In genomic region chr4:132638461-132639190, GRCm38 (mm10) we compare ENCODE assay signal across 8 mouse cellular contexts. TPM values are rescaled to one million over a fixed set of nuclear protein-coding genes. Genes with fewer than 3 reads are reported as not detected.
DNase-seq lines count a peak whose midpoint lies in the region; ATAC-seq and TF ChIP-seq lines count a peak whose summit lies in the region.

Gene Eya3 (plus strand): TSS chr4:132638987.

- H3K27me3 ChIP-seq in E14TG2a.4 (ENCODE audit: insufficient read depth, low read length), result no peaks in the 10 kb centered on the region
- no peaks in the 10 kb centered on the region for H3K27me3 ChIP-seq in forebrain, embryonic 12.5 days
- no peaks in the 10 kb centered on the region for H3K27me3 ChIP-seq in heart, postnatal 0 days (ENCODE audit: control insufficient read depth, insufficient read depth, low read length)
- no peaks in the 10 kb centered on the region for H3K27me3 ChIP-seq in liver, embryonic 16.5 days (ENCODE audit: control insufficient read depth, insufficient read depth, low read depth, low read length)
- H3K27me3 ChIP-seq in neural tube, embryonic 13.5 days, result no peaks in the 10 kb centered on the region
- no peaks in the 10 kb centered on the region for H3K27me3 ChIP-seq in testis, adult 2 months (ENCODE audit: control insufficient read depth, insufficient read depth, low read length)

- TF ChIP-seq POLR2A in testis, adult 2 months (IDR thresholded peaks at IDR 0.05; ENCODE audit: control insufficient read depth, low read depth, low read length), result peak; percentile 96

- H3K36me3 ChIP-seq in E14TG2a.4 (ENCODE audit: insufficient read depth, low read length), result peaks cover 26% of the 10 kb centered on the region
- peaks cover 13% of the 10 kb centered on the region for H3K36me3 ChIP-seq in forebrain, embryonic 12.5 days (replicated peaks)
- H3K36me3 ChIP-seq in heart, postnatal 0 days (replicated peaks; ENCODE audit: control insufficient read depth, insufficient read depth, low read length), result peaks cover 14% of the 10 kb centered on the region
- no peaks in the 10 kb centered on the region for H3K36me3 ChIP-seq in liver, embryonic 16.5 days (ENCODE audit: control insufficient read depth, insufficient read depth)
- H3K36me3 ChIP-seq in neural tube, embryonic 13.5 days, result peaks cover 11% of the 10 kb centered on the region
- H3K36me3 ChIP-seq in testis, adult 2 months (ENCODE audit: control insufficient read depth, insufficient read depth, low read length), result no peaks in the 10 kb centered on the region

- under 1% methylated on average over 41 of the region's 41 CpGs for WGBS in forebrain, embryonic 12.5 days
- WGBS in heart, postnatal 0 days, result under 1% methylated on average over 41 of the region's 41 CpGs
- under 1% methylated on average over 41 of the region's 41 CpGs for WGBS in liver, embryonic 16.5 days (ENCODE audit: insufficient replicate concordance)
- under 1% methylated on average over 41 of the region's 41 CpGs for WGBS in neural tube, embryonic 13.5 days

- H3K4me2 ChIP-seq in forebrain, embryonic 12.5 days, result peak within 1 kb of the TSS; percentile 92
- peak within 1 kb of the TSS; percentile 78 for H3K4me2 ChIP-seq in heart, postnatal 0 days (ENCODE audit: low read depth, low read length)
- H3K4me2 ChIP-seq in liver, embryonic 16.5 days (ENCODE audit: low read depth, low read length), result peak within 1 kb of the TSS; percentile 87
- H3K4me2 ChIP-seq in neural tube, embryonic 13.5 days, result peak within 1 kb of the TSS; percentile 80

- H3K4me1 ChIP-seq in E14TG2a.4 (replicated peaks; ENCODE audit: low read depth, low read length), result peaks cover 37% of the 10 kb centered on the region
- peaks cover 13% of the 10 kb centered on the region for H3K4me1 ChIP-seq in forebrain, embryonic 12.5 days
- no peaks in the 10 kb centered on the region for H3K4me1 ChIP-seq in heart, postnatal 0 days (ENCODE audit: control insufficient read depth, insufficient read depth)
- H3K4me1 ChIP-seq in liver, embryonic 16.5 days (ENCODE audit: control insufficient read depth, low read depth, low read length), result peaks cover 11% of the 10 kb centered on the region
- H3K4me1 ChIP-seq in neural tube, embryonic 13.5 days (replicated peaks), result peaks cover 22% of the 10 kb centered on the region
- H3K4me1 ChIP-seq in testis, adult 2 months (ENCODE audit: control insufficient read depth, insufficient read depth, low read length), result peaks cover 2% of the 10 kb centered on the region; the same call in 1 of the 2 replicates

- H3K9ac ChIP-seq in forebrain, embryonic 12.5 days, result peak within 1 kb of the TSS; percentile 95
- H3K9ac ChIP-seq in heart, postnatal 0 days (replicated peaks; ENCODE audit: low read depth, low read length), result peak within 1 kb of the TSS; percentile 79
- H3K9ac ChIP-seq in liver, embryonic 16.5 days (ENCODE audit: low read depth, low read length), result peak within 1 kb of the TSS; percentile 80
- H3K9ac ChIP-seq in neural tube, embryonic 13.5 days, result peak within 1 kb of the TSS; percentile 91

- H3K4me3 ChIP-seq in E14TG2a.4 (replicated peaks; ENCODE audit: low read length), result peak within 1 kb of the TSS; percentile 97
- H3K4me3 ChIP-seq in forebrain, embryonic 12.5 days (replicated peaks), result peak within 1 kb of the TSS; percentile 88
- peak within 1 kb of the TSS; percentile 88 for H3K4me3 ChIP-seq in heart, postnatal 0 days (ENCODE audit: low read depth, low read length)
- H3K4me3 ChIP-seq in liver, embryonic 16.5 days (ENCODE audit: low read depth, low read length), result peak within 1 kb of the TSS; percentile 74
- H3K4me3 ChIP-seq in neural tube, embryonic 13.5 days, result peak within 1 kb of the TSS; percentile 99
- peak within 1 kb of the TSS; percentile 98 for H3K4me3 ChIP-seq in testis, adult 2 months (ENCODE audit: control insufficient read depth, low read depth, low read length)

- TF ChIP-seq EP300 in heart, postnatal 0 days (IDR thresholded peaks at IDR 0.05; ENCODE audit: low read depth), result no peak

- no peaks in the 10 kb centered on the region for H3K9me3 ChIP-seq in E14TG2a.4 (ENCODE audit: low read length)
- no peaks in the 10 kb centered on the region for H3K9me3 ChIP-seq in forebrain, embryonic 12.5 days
- H3K9me3 ChIP-seq in heart, postnatal 0 days (replicated peaks; ENCODE audit: control insufficient read depth, low read length), result no peaks in the 10 kb centered on the region
- no peaks in the 10 kb centered on the region for H3K9me3 ChIP-seq in liver, embryonic 16.5 days (replicated peaks; ENCODE audit: control insufficient read depth, low read length)
- no peaks in the 10 kb centered on the region for H3K9me3 ChIP-seq in neural tube, embryonic 13.5 days

- TF ChIP-seq CTCF in E14TG2a.4 (conservative IDR thresholded peaks at IDR 0.05; ENCODE audit: low read length), result no peak
- no peak for TF ChIP-seq CTCF in heart, postnatal 0 days (IDR thresholded peaks at IDR 0.05; ENCODE audit: low read depth)
- TF ChIP-seq CTCF in testis, adult 2 months (IDR thresholded peaks at IDR 0.05; ENCODE audit: control insufficient read depth, insufficient read depth, insufficient replicate concordance, low read depth, low read length), result no peak

- DNase-seq in c-Kit-positive CD71-positive TER-119-positive erythroid progenitor cells, embryonic 14.5 days (ENCODE audit: low spot score), result peak; percentile 97
- peak; percentile 96 for DNase-seq in heart, postnatal 0 days (ENCODE audit: low spot score)
- peak; percentile 96 to 98 for DNase-seq in kidney, postnatal 4 days

- ATAC-seq in forebrain, embryonic 12.5 days (ENCODE audit: low FRiP score), result peak; percentile 99
- peak; percentile 99 for ATAC-seq in heart, postnatal 0 days (ENCODE audit: insufficient read depth, low read depth)
- ATAC-seq in liver, embryonic 16.5 days (ENCODE audit: low read depth), result peak; percentile 99
- peak; percentile 99 for ATAC-seq in neural tube, embryonic 13.5 days (ENCODE audit: low read depth)

- H3K27ac ChIP-seq in forebrain, embryonic 12.5 days, result peak within 1 kb of the TSS; percentile 88
- peak within 1 kb of the TSS; percentile 91 for H3K27ac ChIP-seq in heart, postnatal 0 days (ENCODE audit: low read depth)
- H3K27ac ChIP-seq in liver, embryonic 16.5 days (ENCODE audit: low read length), result peak within 1 kb of the TSS; percentile 80
- H3K27ac ChIP-seq in neural tube, embryonic 13.5 days (replicated peaks), result peak within 1 kb of the TSS; percentile 86
- peak within 1 kb of the TSS; percentile 92 for H3K27ac ChIP-seq in testis, adult 2 months (ENCODE audit: control insufficient read depth, insufficient read depth, low read depth, low read length)

RNA-seq across cellular contexts. Expression of gene Eya3, which starts in this region (rescaled TPM):
- 25.5 and 28.4 TPM in 2 replicates for polyA plus RNA-seq in forebrain, embryonic 12.5 days (2016; fragmentation: Nextera tagmentation; extraction: Ambion mirVana)
- total RNA-seq in heart, postnatal 0 days (2014; rRNA removed; ENCODE audit: low replicate concordance), result 22.7 and 54.6 TPM in 2 replicates
- 14.0 and 14.5 TPM in 2 replicates for polyA plus RNA-seq in heart, postnatal 0 days (2015; fragmentation: Nextera tagmentation; extraction: Ambion mirVana)
- polyA plus RNA-seq in liver, embryonic 16.5 days (2015; fragmentation: Nextera tagmentation; extraction: Ambion mirVana), result 13.2 and 14.5 TPM in 2 replicates
- polyA plus RNA-seq in neural tube, embryonic 13.5 days (2015; fragmentation: Nextera tagmentation; extraction: Ambion mirVana), result 14.3 and 21.7 TPM in 2 replicates
- polyA plus RNA-seq in testis, adult 2 months (2012; rRNA removed), result 56.3 and 65.2 TPM in 2 replicates

Comparison
In these comparisons a context has a peak if more than half of its experiments do, and no peak if none do; other contexts are left out.
1. Peak in every context shown above with its lines: DNase-seq, ATAC-seq, H3K4me3 ChIP-seq and H3K27ac ChIP-seq.